Mouse (Mus musculus) gastrocnemius, adult 2 months (tissue): Measurements from ENCODE around the gene Zfp414. TPM values are rescaled to one million over a fixed set of nuclear protein-coding genes. Genes with fewer than 3 reads are reported as not detected.

Experiments
- DNase-seq: peaks from one replicate; pipeline ENCODE4 v3.0.0; 2022
- H3K27ac ChIP-seq: fragments of 200-600 bp; 2 replicates; pipeline ENCODE4 v1.8.1; 2022; ENCODE audit warnings: mild to moderate bottlenecking
- H3K4me3 ChIP-seq: fragments of 200-600 bp; 2 replicates; pipeline ENCODE4 v1.8.1; 2022; ENCODE audit warnings: mild to moderate bottlenecking, moderate library complexity
- CTCF ChIP-seq: fragments of 200-600 bp; IDR thresholded peaks from 2 replicates; pipeline ENCODE4 v1.8.1; 2022; ENCODE audit warnings: antibody characterized with exemption, mild to moderate bottlenecking, moderate library complexity
- intact Hi-C: fragments of 180-260 bp; cut with DNase I; formaldehyde crosslinking; loops from one replicate; pipeline ENCODE4 v1.15.1; 2025
- total RNA-seq, 2 experiments: library from RNA; stranded (reverse); gene quantifications; 2 replicates each; pipeline ENCODE4 v1.2.3; 2021

Gene Zfp414
- total RNA-seq, 2 experiments from 2014 or later: 5.4 to 8.2 TPM

DNA sequence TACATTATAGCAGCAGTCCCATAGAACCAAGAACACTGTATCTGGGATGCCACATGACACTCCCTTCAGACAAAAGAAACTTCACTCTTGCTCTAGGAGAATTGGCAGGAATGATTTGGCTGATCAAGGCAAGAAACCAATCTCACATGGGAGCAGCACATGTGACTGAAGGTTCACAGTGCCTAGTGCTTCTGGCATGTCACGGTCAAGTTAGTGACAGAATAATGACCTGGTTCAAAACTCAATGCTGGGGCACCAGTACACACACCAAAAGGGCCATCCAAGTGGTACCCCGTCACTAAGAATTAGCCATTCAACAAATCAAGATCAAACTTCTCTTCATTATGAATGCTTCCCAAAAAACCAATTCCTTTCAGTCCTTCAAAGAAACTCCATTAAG is 47.2 kb downstream of the Zfp414 start:
- intact Hi-C loops: no loop called here
- no peak for DNase-seq
- no peak for TF ChIP-seq CTCF
- H3K27ac ChIP-seq: peak overlapping the region; percentile 9; the same call in 1 of the 2 replicates
- H3K4me3 ChIP-seq: no peak overlapping the region

DNA sequence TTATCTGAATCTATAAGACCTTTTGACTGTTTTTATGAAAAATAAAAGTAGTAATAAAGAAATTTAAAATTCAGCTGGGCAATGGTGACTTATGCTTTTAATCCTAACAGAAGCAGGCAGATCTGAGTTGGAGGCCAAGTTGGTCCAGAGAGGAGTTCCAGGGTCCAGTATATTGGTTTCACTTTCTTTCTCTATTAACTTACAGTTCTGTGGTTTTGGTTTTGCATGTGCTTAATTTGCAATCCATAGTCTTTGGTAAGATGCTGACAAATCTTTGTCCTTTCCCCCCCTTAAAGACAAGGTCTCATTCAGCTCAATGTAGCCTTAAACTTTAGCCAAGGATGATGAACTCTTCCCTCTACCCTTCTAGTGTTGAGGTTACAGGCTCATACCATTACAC is 49.9 kb downstream of the Zfp414 start:
- DNase-seq: no peak
- Histone ChIP-seq H3K27ac (no peak overlapping the region), H3K4me3 (no peak overlapping the region; the same call in 1 of the 2 replicates)
- no peak for TF ChIP-seq CTCF
- intact Hi-C loops: no loop called here

Other genes with a start within 250 kb of the Zfp414 start
- 1 to 10 TPM; 3.4 to 3.6 TPM for gene Zfp101, start 234.4 kb upstream of the Zfp414 start, total RNA-seq
- gene Actl9, start 196.2 kb upstream of the Zfp414 start, total RNA-seq: not detected
- 1 to 10 TPM; 7.4 TPM for gene Adamts10, start 104.9 kb upstream of the Zfp414 start, total RNA-seq
- under 1 TPM; 0.50 to 0.66 TPM for gene Myo1f, start 73.4 kb upstream of the Zfp414 start, total RNA-seq
- under 1 TPM in 1 of 2 experiments, not detected in 1; 0.17 TPM for gene Pram1, start 9.0 kb downstream of the Zfp414 start, total RNA-seq
- 10 to 100 TPM; 79.1 to 95.6 TPM for gene Hnrnpm, start 57.8 kb downstream of the Zfp414 start, total RNA-seq
- 10 to 100 TPM; 88.8 to 90.7 TPM for gene March2, start 89.6 kb downstream of the Zfp414 start, total RNA-seq
- 100 to 1,000 TPM; 134 to 150 TPM for gene Rab11b, start 131.4 kb downstream of the Zfp414 start, total RNA-seq
- gene Angptl4, start 152.7 kb downstream of the Zfp414 start, total RNA-seq: 1 to 10 TPM; 1.4 to 5.9 TPM
- 10 to 100 TPM; 15.7 to 24.5 TPM for gene Kank3, start 181.4 kb downstream of the Zfp414 start, total RNA-seq
- gene Rps28, start 195.5 kb downstream of the Zfp414 start, total RNA-seq: 100 to 1,000 TPM; 541 to 640 TPM
- gene Ndufa7, start 195.5 kb downstream of the Zfp414 start, total RNA-seq: 100 to 1,000 TPM; 351 to 407 TPM
- gene Cd320, start 214.0 kb downstream of the Zfp414 start, total RNA-seq: 10 to 100 TPM; 13.8 to 16.1 TPM
- not detected for gene Gm7029, start 244.7 kb downstream of the Zfp414 start, total RNA-seq